Mouse (Mus musculus): Measurements from ENCODE around the gene 1700086D15Rik. TPM values are rescaled to one million over a fixed set of nuclear protein-coding genes. Genes with fewer than 3 reads are reported as not detected.

1700086D15Rik gene
- polyA plus RNA-seq, 1 experiment from 2014 or later, result 0.32 TPM

DNA sequence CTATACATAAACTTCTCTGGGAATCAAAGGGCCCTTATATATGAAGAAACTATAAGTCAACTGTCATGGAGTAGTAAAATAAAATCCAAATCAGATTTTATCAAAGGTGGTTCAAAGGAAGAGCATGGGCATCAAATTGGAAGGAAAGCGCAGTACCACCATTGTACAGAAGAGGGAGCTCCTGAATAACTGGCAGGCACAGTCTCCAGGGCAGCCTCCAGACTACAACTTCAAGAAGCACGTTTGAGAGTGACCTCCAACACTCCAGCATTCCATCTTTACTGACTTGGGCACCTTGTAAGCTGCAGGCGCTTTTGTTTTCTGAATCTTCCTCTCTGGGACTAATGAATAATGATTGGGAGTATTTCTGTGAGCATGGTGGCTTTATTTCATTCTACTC is 37.6 kb upstream of the 1700086D15Rik start:
- Histone ChIP-seq H3K36me3 (ENCODE audit: insufficient read depth, low read length) (no peaks in the 10 kb centered on the region), H3K4me2 (replicated peaks; ENCODE audit: low read depth, low read length) (no peak overlapping the region), H3K27ac (ENCODE audit: low read length) (no peak overlapping the region), H3K9me3 (ENCODE audit: low read length) (no peaks in the 10 kb centered on the region), H3K27me3 (replicated peaks; ENCODE audit: insufficient read depth, low read length) (no peaks in the 10 kb centered on the region), H3K9ac (replicated peaks; ENCODE audit: low read depth) (no peak overlapping the region), H3K4me3 (ENCODE audit: low read depth, low read length) (no peak overlapping the region), H3K4me1 (ENCODE audit: insufficient read depth, low read depth, low read length) (no peaks in the 10 kb centered on the region)
- WGBS, result 5% methylated on average over 3 of the region's 3 CpGs
- DNase-seq (ENCODE audit: low spot score) (peak; percentile 82), ATAC-seq (no peak)
- peak; percentile 94 for TF ChIP-seq CTCF (IDR thresholded peaks at IDR 0.05)
- TF ChIP-seq EP300 (IDR thresholded peaks at IDR 0.05), result no peak

DNA sequence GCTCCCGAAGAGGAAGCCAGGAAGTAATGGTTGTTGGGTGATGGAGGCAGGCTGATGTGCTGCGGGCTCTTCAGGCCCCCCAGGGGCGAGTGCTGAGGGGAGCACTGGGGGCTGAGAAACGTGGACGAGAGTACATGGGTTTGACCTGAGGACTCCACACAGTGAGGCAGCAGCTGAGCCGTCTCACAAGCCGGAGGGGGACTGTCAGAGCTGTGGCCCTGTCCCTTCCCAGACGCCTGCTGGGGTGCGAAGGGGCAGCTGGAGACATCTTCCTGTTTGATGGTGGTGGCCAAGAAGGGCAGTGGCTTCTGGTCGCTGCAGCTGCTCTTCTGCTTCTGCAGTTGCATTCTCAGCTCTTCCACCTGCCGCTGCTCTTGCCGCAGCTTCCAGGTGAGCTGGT is 27.3 kb upstream of the 1700086D15Rik start:
- ATAC-seq, result no peak

DNA sequence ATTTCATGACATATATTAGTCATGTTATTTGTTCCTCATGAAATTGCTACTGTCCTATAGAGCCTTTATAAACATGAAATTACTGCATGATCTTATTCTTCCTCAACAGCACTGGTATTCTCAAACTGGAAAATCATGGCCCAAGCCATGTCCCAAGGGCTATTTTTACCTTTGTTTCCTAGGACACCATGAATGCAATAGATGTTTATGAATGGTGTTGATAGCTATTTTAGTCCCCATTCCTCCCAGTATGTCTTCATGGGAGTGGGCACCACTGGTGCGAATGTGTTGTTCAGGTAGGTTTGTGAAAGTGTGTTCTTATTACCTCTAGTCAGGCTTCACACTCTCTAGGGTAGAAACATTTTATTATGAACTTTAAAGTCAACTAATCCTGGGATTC is 25.4 kb upstream of the 1700086D15Rik start:
- DNase-seq (ENCODE audit: low spot score) (no peak), ATAC-seq (no peak)
- Histone ChIP-seq H3K36me3 (ENCODE audit: insufficient read depth, low read length) (no peaks in the 10 kb centered on the region), H3K9me3 (ENCODE audit: low read length) (no peaks in the 10 kb centered on the region), H3K4me2 (replicated peaks; ENCODE audit: low read depth, low read length) (no peak overlapping the region), H3K27me3 (replicated peaks; ENCODE audit: insufficient read depth, low read length) (no peaks in the 10 kb centered on the region), H3K4me1 (ENCODE audit: insufficient read depth, low read depth, low read length) (no peaks in the 10 kb centered on the region), H3K9ac (replicated peaks; ENCODE audit: low read depth) (no peak overlapping the region), H3K27ac (ENCODE audit: low read length) (no peak overlapping the region), H3K4me3 (ENCODE audit: low read depth, low read length) (no peak overlapping the region)
- WGBS, result 92% methylated on average over 1 of the region's 1 CpGs
- TF ChIP-seq CTCF (IDR thresholded peaks at IDR 0.05) (no peak), EP300 (IDR thresholded peaks at IDR 0.05) (no peak)

More for the DNA sequence above, 27.3 kb upstream of the 1700086D15Rik start:
- Histone ChIP-seq H3K9ac (replicated peaks; ENCODE audit: low read depth) (no peak overlapping the region), H3K4me3 (ENCODE audit: low read depth, low read length) (no peak overlapping the region), H3K4me1 (ENCODE audit: insufficient read depth, low read depth, low read length) (no peaks in the 10 kb centered on the region), H3K4me2 (replicated peaks; ENCODE audit: low read depth, low read length) (no peak overlapping the region), H3K27me3 (replicated peaks; ENCODE audit: insufficient read depth, low read length) (no peaks in the 10 kb centered on the region), H3K9me3 (ENCODE audit: low read length) (no peaks in the 10 kb centered on the region), H3K36me3 (ENCODE audit: insufficient read depth, low read length) (no peaks in the 10 kb centered on the region), H3K27ac (ENCODE audit: low read length) (no peak overlapping the region)
- WGBS, result 50% methylated on average over 12 of the region's 12 CpGs
- no peak for DNase-seq (ENCODE audit: low spot score)
- TF ChIP-seq CTCF (IDR thresholded peaks at IDR 0.05) (no peak), EP300 (IDR thresholded peaks at IDR 0.05) (no peak)

DNA sequence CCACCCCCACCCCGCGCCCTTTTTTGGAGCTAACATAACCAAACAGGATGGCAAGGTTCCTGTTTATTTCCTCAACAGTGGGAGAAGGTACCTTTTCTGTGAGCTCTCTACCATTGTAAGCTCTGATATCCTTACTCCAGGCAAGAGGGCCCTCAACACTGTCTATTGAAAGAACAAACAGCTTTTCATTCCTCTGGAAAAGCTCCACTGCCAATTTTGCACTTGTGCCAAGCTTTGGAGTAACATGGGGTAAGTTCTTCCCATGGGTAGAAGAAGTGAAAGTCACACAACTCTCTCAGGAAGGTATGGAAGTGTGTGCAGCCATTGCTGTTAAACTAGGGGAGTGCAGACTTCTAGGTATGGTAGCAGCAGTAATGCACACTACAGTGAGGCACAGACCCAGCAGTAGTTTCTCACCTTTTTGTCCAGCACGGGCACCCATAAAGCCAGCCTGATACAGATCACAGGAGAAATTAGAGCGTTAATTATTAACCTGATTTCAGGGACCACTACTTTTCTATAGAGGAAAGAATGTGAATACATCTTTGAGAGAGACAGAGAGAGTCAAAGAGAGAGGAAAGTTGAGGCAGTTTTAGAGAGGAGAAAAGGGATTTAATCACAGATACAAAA is 10.5 kb upstream of the 1700086D15Rik start:
- TF ChIP-seq EP300 (IDR thresholded peaks at IDR 0.05) (no peak), CTCF (IDR thresholded peaks at IDR 0.05) (no peak)
- no peaks in the 10 kb centered on the region; the same call in 1 of the 2 replicates for H3K4me1 ChIP-seq (ENCODE audit: insufficient read depth, low read depth, low read length)
- DNase-seq (ENCODE audit: low spot score), result peak; percentile 17
- H3K27me3 ChIP-seq (replicated peaks; ENCODE audit: insufficient read depth, low read length), result no peaks in the 10 kb centered on the region
- peak; percentile 41; the same call in 1 of the 2 replicates for ATAC-seq
- H3K4me3 ChIP-seq (ENCODE audit: low read depth, low read length), result no peak overlapping the region
- 75% methylated on average over 4 of the region's 4 CpGs for WGBS
- H3K27ac ChIP-seq (ENCODE audit: low read length), result no peak overlapping the region
- no peak overlapping the region for H3K9ac ChIP-seq (replicated peaks; ENCODE audit: low read depth)
- no peak overlapping the region for H3K4me2 ChIP-seq (replicated peaks; ENCODE audit: low read depth, low read length)
- no peaks in the 10 kb centered on the region for H3K9me3 ChIP-seq (ENCODE audit: low read length)
- no peaks in the 10 kb centered on the region for H3K36me3 ChIP-seq (ENCODE audit: insufficient read depth, low read length)

DNA sequence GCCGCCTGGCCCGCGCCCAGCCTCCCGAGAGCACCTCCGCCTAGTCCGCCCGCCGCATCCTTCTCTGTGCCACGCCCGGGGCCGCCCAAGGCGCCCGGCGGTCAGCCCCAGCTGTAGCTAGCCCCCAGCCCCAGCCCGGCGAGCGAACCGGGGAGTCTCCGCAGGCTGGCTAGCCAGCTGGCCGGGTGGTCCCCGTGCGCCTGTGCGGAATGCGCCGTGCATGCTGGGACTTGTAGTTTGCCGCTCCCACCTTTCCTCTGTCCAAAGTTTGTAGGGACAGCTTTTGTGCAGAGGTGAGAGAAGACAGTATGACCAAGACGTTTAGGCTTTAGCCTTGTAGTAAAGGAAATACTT is 3.1 kb upstream of the 1700086D15Rik start, which contains the start of gene Arhgap44:
Gene Arhgap44, minus strand, starts transcription at position 195 of the 354 bp plus-strand sequence.
- under 1% methylated on average over 27 of the region's 27 CpGs for WGBS
- Histone ChIP-seq H3K4me2 (replicated peaks; ENCODE audit: low read depth, low read length) (peak within 1 kb of the TSS; percentile 89), H3K4me1 (ENCODE audit: insufficient read depth, low read depth, low read length) (0 out of 2 replicates have a peak, but pooled peaks cover 5% of the 10 kb centered on the region), H3K36me3 (ENCODE audit: insufficient read depth, low read length) (no peaks in the 10 kb centered on the region), H3K4me3 (ENCODE audit: low read depth, low read length) (peak within 1 kb of the TSS; percentile 71), H3K27ac (ENCODE audit: low read length) (peak within 1 kb of the TSS; percentile 88), H3K9ac (replicated peaks; ENCODE audit: low read depth) (peak within 1 kb of the TSS; percentile 63), H3K27me3 (replicated peaks; ENCODE audit: insufficient read depth, low read length) (no peaks in the 10 kb centered on the region), H3K9me3 (ENCODE audit: low read length) (no peaks in the 10 kb centered on the region)
- ATAC-seq (peak; percentile 79), DNase-seq (ENCODE audit: low spot score) (peak; percentile 69)
- no peak for TF ChIP-seq CTCF (IDR thresholded peaks at IDR 0.05)
- TF ChIP-seq EP300 (IDR thresholded peaks at IDR 0.05), result no peak

- WGBS, result 2% methylated on average over 35 of the region's 49 CpGs
- no peaks in the 10 kb centered on the region for H3K9me3 ChIP-seq (ENCODE audit: low read length)
- peak overlapping the region; percentile 63 for H3K9ac ChIP-seq (replicated peaks; ENCODE audit: low read depth)
- H3K4me2 ChIP-seq (replicated peaks; ENCODE audit: low read depth, low read length), result peak overlapping the region; percentile 89
- H3K36me3 ChIP-seq (ENCODE audit: insufficient read depth, low read length), result no peaks in the 10 kb centered on the region
- peak; percentile 14 for DNase-seq (ENCODE audit: low spot score)
- H3K4me1 ChIP-seq (ENCODE audit: insufficient read depth, low read depth, low read length), result 0 out of 2 replicates have a peak, but pooled peaks cover 5% of the 10 kb centered on the region
- ATAC-seq, result peak; percentile 43
- no peaks in the 10 kb centered on the region for H3K27me3 ChIP-seq (replicated peaks; ENCODE audit: insufficient read depth, low read length)
- peak overlapping the region; percentile 71 for H3K4me3 ChIP-seq (ENCODE audit: low read depth, low read length)
- TF ChIP-seq CTCF (IDR thresholded peaks at IDR 0.05), result no peak
- H3K27ac ChIP-seq (ENCODE audit: low read length), result peak overlapping the region; percentile 88
Observed at GRCm38 (mm10) chr11:65161881-65162766, 2.4 kb upstream of the 1700086D15Rik start.

All from lung, postnatal 0 days (tissue).